Mouse (Mus musculus) layer of hippocampus, adult 2 months (tissue): ENCODE measurements around the gene Stk10. TPM values are rescaled to one million over a fixed set of nuclear protein-coding genes. Genes with fewer than 3 reads are reported as not detected.

Experiments
- DNase-seq, 2 experiments: peaks; one replicate each; pipeline ENCODE4 v3.0.0; 2022; ENCODE audit warnings: low spot score in 2 of 2
- H3K27ac ChIP-seq: fragments of 200-600 bp; 2 replicates; pipeline ENCODE4 v1.8.1; 2022
- H3K4me3 ChIP-seq: fragments of 200-600 bp; 2 replicates; pipeline ENCODE4 v1.8.1; 2022; ENCODE audit warnings: mild to moderate bottlenecking
- CTCF ChIP-seq: fragments of 200-600 bp; conservative IDR thresholded peaks from 2 replicates; pipeline ENCODE4 v1.8.1; 2022; ENCODE audit warnings: antibody characterized with exemption, mild to moderate bottlenecking, moderate library complexity
- total RNA-seq, 2 experiments: library from RNA; stranded (reverse); gene quantifications; 2 replicates each; pipeline ENCODE4 v1.2.3; 2021

Gene Stk10
- total RNA-seq, 2 experiments from 2014 or later, result 7.3 to 9.0 TPM

GRCm38 (mm10) chr11:32568637-32569293, 35.7 kb downstream of the Stk10 start:
- Histone ChIP-seq H3K27ac (peak overlapping the region; percentile 68; the same call in 1 of the 2 replicates), H3K4me3 (no peak overlapping the region)
- no peak for DNase-seq
- no peak for TF ChIP-seq CTCF

- no peak for DNase-seq
- H3K27ac ChIP-seq, result no peak overlapping the region
- TF ChIP-seq CTCF, result no peak
- no peak overlapping the region for H3K4me3 ChIP-seq
These were observed 38.0 kb downstream of the Stk10 start for GRCm38 (mm10) chr11:32571103-32571502.

GRCm38 (mm10) chr11:32573669-32574068, 40.6 kb downstream of the Stk10 start:
- no peak overlapping the region for H3K27ac ChIP-seq
- H3K4me3 ChIP-seq, result no peak overlapping the region
- no peak for TF ChIP-seq CTCF
- DNase-seq, result no peak

GRCm38 (mm10) chr11:32575964-32576759, 43.1 kb downstream of the Stk10 start:
- no peak for TF ChIP-seq CTCF
- H3K4me3 ChIP-seq, result no peak overlapping the region
- no peak for DNase-seq
- H3K27ac ChIP-seq, result no peak overlapping the region

GRCm38 (mm10) chr11:32576760-32577050, 43.6 kb downstream of the Stk10 start:
- TF ChIP-seq CTCF, result no peak

GRCm38 (mm10) chr11:32580305-32580947, 47.3 kb downstream of the Stk10 start:
- DNase-seq, result peak; percentile 52 to 56
- no peak for TF ChIP-seq CTCF
- H3K4me3 ChIP-seq, result no peak overlapping the region
- peak overlapping the region; percentile 23; the same call in 1 of the 2 replicates for H3K27ac ChIP-seq

More at GRCm38 (mm10) chr11:32576760-32577050, 43.6 kb downstream of the Stk10 start:
- no peak overlapping the region for H3K27ac ChIP-seq
- H3K4me3 ChIP-seq, result no peak overlapping the region
- DNase-seq, result no peak

- no peak overlapping the region for H3K4me3 ChIP-seq
- DNase-seq, result no peak
- peak overlapping the region; percentile 64; the same call in 1 of the 2 replicates for H3K27ac ChIP-seq
- no peak for TF ChIP-seq CTCF
These were observed 47.9 kb downstream of the Stk10 start for GRCm38 (mm10) chr11:32581031-32581430.

- no peak for DNase-seq
- Histone ChIP-seq H3K27ac (no peak overlapping the region), H3K4me3 (no peak overlapping the region)
- no peak for TF ChIP-seq CTCF
These were observed 49.7 kb downstream of the Stk10 start for GRCm38 (mm10) chr11:32582813-32583212.

- no peak for TF ChIP-seq CTCF
- Histone ChIP-seq H3K4me3 (no peak overlapping the region), H3K27ac (no peak overlapping the region)
- DNase-seq, result no peak
These were observed 52.9 kb downstream of the Stk10 start for GRCm38 (mm10) chr11:32585996-32586395.

GRCm38 (mm10) chr11:32587191-32588089, 54.3 kb downstream of the Stk10 start:
- Histone ChIP-seq H3K4me3 (no peak overlapping the region), H3K27ac (no peak overlapping the region)
- no peak for TF ChIP-seq CTCF
- no peak for DNase-seq

- peak; percentile 37 to 78 for DNase-seq
- peak; percentile 100 for TF ChIP-seq CTCF
- Histone ChIP-seq H3K27ac (no peak overlapping the region), H3K4me3 (no peak overlapping the region)
These were observed 55.2 kb downstream of the Stk10 start for GRCm38 (mm10) chr11:32588090-32588891.

GRCm38 (mm10) chr11:32588892-32589172, 55.7 kb downstream of the Stk10 start:
- Histone ChIP-seq H3K4me3 (no peak overlapping the region), H3K27ac (no peak overlapping the region)
- DNase-seq, result no peak
- TF ChIP-seq CTCF, result no peak
